Mouse (Mus musculus): ENCODE measurements around the gene Mrpl39.

DNA sequence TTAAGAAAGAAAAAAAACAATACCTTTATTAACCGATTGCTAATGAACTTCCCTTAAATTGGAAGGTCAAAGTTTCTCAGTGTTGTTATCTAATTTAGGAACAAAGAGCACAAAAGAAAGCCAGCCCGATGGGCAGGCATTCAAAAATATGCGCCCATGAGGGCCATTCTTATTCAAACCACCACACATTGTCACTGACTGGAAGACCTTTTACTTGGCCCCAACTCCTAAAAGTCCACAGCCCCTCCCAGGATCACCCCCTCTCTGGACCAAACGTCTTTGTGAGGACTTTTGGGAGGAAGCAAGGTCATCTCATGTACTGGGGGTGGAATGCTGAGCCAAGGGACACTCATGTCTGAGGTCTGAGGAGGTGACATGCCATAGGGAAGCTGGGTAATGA is 33.6 kb upstream of the Mrpl39 start:
- TF ChIP-seq CTCF (IDR thresholded peaks at IDR 0.05; ENCODE audit: extremely low read depth, insufficient read depth, insufficient read length, insufficient replicate concordance) (no peak), POLR2A (IDR thresholded peaks at IDR 0.05; ENCODE audit: low read depth, low read length) (no peak)

Measured in spleen, adult 2 months (tissue).